Mouse (Mus musculus) spleen, postnatal 4 days (tissue): Measurements from ENCODE around the gene Zbtb32.

ENCODE experiments used
- DNase-seq, 2 experiments: peaks; one replicate each; pipeline ENCODE4 v3.0.0; 2022; ENCODE audit warnings: low spot score in 2 of 2

The Zbtb32 gene

DNA sequence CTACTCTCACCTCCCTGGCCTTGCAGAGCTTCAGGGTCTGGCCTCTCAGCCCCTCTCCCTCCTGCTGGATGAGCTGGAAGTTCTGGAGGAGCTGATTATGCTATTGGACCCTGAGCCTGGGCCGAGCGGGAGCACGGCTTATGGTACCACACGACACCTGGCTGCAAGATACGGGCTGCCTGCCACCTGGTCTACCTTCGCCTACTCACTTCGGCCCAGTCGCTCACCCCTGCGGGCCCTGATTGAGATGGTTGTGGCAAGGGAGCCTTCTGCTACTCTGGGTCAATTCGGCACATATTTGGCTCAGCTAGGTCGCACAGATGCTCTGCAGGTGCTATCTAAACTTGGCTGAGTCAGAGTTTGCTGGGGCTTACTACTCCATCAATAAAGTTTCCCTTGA is 31.2 kb downstream of the Zbtb32 start:
- DNase-seq: no peak

GRCm38 (mm10) chr7:30566033-30566432 is 32.7 kb downstream of the Zbtb32 start:
- no peak for DNase-seq

- no peak for DNase-seq
Observed at GRCm38 (mm10) chr7:30564970-30565571, 33.6 kb downstream of the Zbtb32 start, which contains the start of gene Igflr1. Gene Igflr1 (plus strand): TSS chr7:30565427.

DNA sequence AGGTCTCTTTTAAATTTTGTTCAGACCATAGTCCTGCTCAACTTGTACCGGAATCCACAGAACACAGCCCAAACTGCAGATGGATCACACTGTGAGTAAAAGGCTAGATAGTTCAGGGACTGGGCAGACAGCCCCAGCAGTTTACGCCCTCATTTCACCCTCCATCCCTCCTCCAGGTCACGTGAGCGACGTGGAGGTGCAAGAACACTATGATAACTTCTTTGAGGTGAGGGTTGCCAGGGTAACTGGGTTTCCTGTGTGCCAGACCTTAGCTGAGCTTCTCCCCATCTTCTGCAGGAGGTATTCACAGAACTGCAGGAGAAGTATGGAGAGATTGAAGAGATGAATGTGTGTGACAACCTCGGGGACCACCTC is 34.8 kb downstream of the Zbtb32 start:
- DNase-seq: no peak

- DNase-seq: peak; percentile 95 to 98
Observed at GRCm38 (mm10) chr7:30563117-30563905, 35.4 kb downstream of the Zbtb32 start, which contains the start of the genes U2af1l4, Gm49396 and Psenen. Gene U2af1l4 (plus strand): TSS chr7:30563301. Gene Gm49396 (plus strand): TSS chr7:30563344. Gene Psenen (minus strand): TSS chr7:30563627.

GRCm38 (mm10) chr7:30562526-30563116 is 36.1 kb downstream of the Zbtb32 start:
- peak in 1 of 2 experiments; percentile 69 for DNase-seq

GRCm38 (mm10) chr7:30560296-30560695 is 38.4 kb downstream of the Zbtb32 start:
- no peak for DNase-seq

GRCm38 (mm10) chr7:30559443-30559954 is 39.2 kb downstream of the Zbtb32 start, which contains the start of gene Lin37:
Gene Lin37 (minus strand): TSS chr7:30559838.
- peak; percentile 91 to 93 for DNase-seq

DNA sequence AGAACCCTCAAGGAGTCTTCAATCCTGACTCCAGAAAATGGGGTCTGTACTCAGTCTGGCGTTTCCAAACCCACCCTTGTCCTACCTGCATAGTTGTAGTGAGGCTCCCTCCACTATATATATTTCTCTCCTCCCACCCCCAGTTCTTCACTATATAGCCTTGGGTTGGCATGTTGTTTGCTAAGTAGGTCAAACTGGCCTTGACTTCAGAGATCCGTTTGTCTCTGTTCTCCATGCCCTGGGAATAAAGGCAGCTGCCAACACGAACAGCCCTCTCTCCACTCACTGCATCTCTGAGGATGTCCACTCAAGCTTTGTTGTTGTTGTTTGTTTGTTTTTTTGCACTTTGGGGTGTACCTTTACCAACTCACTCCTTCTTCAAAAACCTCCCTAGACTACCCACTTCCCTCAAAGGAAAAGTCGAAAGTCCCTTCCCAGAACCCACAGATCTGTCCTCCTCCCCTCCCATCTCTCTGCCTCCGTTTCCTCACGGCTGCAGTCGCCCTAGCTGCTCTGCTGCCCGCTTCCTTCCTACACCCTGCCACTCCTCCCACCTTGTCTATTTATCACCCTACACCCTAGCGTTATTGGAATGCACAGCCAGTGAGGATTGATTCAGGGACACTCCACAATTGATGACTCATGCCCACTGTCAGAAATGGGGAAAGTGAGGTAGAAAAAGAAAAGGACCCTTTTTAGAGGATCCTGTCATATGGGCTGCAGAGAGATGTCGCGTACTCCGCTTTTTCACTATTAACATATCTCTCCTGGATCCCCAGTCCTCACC is 39.9 kb downstream of the Zbtb32 start:
- DNase-seq: no peak

DNA sequence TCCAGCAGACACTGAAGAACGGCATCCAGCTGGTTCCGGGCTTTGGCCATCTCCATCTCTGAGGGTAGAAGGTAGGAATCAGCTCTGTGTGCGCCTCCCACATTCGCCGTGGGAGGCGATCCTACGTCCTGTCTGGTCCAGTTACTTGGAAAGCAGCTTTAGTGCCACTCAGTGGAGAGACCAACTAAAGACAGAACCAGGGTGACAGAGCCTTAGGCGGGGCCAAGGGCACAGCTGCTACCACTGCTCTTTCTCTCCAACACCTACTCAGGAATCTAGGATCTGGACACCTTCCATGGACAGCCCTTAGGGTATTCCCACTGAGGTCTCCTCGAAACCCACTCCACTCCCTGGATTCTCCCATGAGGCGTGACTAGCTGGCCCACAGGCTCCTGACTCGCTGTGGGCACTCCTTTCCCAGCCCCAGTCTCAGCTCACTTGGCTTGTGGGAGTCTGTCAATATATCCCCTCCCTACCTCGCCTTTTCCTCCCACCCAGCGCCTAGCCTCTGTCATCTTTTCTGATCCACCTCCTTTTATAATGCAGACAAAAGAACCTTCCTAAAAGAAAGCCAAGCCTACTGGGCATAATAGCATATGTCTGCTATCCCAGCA is 40.7 kb downstream of the Zbtb32 start:
- no peak for DNase-seq

GRCm38 (mm10) chr7:30556894-30557536 is 41.7 kb downstream of the Zbtb32 start:
- DNase-seq: peak in 1 of 2 experiments; percentile 72

GRCm38 (mm10) chr7:30553810-30554584 is 44.7 kb downstream of the Zbtb32 start:
- DNase-seq: peak in 1 of 2 experiments; percentile 63

DNA sequence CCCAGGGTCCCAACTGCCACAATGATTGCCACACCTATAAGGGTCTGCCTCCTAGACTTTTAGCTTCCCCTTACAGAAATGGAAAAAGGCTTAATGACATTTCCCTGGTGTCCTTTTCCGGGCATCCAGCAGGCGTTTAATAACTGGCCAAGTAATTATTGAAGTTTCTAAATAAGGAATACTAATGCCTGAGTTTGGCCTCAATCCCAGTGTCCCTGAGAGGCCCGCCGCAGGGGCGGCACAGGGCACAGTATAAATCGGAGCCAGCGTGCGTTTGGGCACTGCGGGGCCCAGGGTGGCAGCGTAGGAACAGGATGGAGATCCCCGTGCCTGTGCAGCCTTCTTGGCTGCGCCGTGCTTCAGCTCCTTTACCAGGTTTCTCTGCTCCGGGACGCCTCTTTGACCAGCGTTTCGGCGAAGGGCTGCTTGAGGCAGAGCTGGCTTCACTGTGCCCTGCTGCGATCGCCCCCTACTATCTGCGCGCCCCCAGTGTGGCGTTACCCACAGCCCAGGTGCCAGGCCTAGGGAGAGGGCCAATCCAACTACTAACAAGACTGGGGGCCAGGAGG is 45.6 kb downstream of the Zbtb32 start:
- peak; percentile 50 to 79 for DNase-seq

- DNase-seq: peak; percentile 96 to 97
Observed at GRCm38 (mm10) chr7:30552102-30553020, 46.3 kb downstream of the Zbtb32 start, which contains the start of the genes Hspb6 and Proser3. Gene Hspb6 (plus strand): TSS chr7:30552178. Gene Proser3 (minus strand): TSS chr7:30552299.

GRCm38 (mm10) chr7:30551445-30552101 is 47.1 kb downstream of the Zbtb32 start:
- no peak for DNase-seq

DNA sequence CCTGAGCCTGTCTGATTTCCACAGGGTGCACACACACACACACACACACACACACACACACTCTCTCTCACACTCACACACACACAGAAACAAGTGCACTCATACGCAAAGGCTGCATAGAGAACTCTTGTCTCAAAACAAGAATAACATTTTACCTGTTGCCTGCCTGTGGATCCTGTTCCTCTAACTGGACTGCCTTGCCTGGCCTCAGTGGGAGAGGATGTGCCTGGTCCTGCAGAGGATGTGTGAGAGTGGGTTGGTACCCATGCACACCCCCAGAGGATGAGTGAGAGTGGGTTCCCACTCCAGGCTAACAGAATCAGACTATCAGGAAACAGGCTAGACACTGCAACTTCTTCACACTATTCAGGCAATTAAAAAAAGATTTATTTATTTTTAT is 48.1 kb downstream of the Zbtb32 start:
- peak in 1 of 2 experiments; percentile 60 for DNase-seq

GRCm38 (mm10) chr7:30549880-30550279 is 48.8 kb downstream of the Zbtb32 start:
- DNase-seq: no peak

DNA sequence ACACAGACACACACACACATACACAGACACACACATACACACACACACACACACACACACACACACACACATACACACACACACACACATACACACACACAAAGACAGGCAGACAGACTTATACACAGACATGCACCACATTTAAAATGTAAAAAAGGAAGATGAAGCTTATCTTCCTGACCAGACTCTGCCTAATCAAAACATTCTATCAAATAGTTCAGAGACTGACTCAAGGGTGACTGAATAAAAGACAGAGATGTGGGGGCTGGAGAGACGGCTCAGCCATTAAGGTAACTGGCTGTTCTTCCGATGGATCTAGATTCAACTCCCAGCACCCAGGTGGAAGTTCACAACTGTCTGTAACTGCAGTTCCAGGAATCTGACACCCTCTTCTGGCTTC is 54.4 kb downstream of the Zbtb32 start:
- DNase-seq: no peak
